Mouse (Mus musculus): ENCODE data around the gene Trappc3l. TPM values are rescaled to one million over a fixed set of nuclear protein-coding genes. Genes with fewer than 3 reads are reported as not detected.

Trappc3l gene
- total and polyA plus RNA-seq, 3 experiments, result not detected

- Histone ChIP-seq H3K27me3 (replicated peaks) (no peaks in the 10 kb centered on the region), H3K9ac (ENCODE audit: insufficient read depth, low read depth) (no peak overlapping the region), H3K36me3 (replicated peaks in 1 of 2; ENCODE audit: control insufficient read depth in 1 of 2, insufficient read depth in 1 of 2, low read length in 1 of 2) (no peaks in the 10 kb centered on the region), H3K9me3 (replicated peaks; ENCODE audit: low read length) (no peaks in the 10 kb centered on the region), H3K4me2 (ENCODE audit: insufficient read depth, low read depth, poor library complexity, severe bottlenecking) (no peak overlapping the region), H3K79me2 (replicated peaks; ENCODE audit: control insufficient read depth, extremely low read depth, insufficient read depth, poor library complexity, severe bottlenecking) (no peaks in the 10 kb centered on the region), H3K27ac (ENCODE audit: insufficient read depth, low read depth) (no peak overlapping the region), H3K4me3 (replicated peaks in 1 of 3; ENCODE audit: low read depth in 2 of 3, low read length in 2 of 3, poor library complexity in 1 of 3) (no peak overlapping the region), H3K4me1 (ENCODE audit: control insufficient read depth in 1 of 2, insufficient read depth in 2 of 2) (peaks cover 0 to 15% of the 10 kb centered on the region in 2 experiments; a peak in 2 of 4 replicates)
- no peak for TF ChIP-seq ZNF384 (IDR thresholded peaks at IDR 0.05; ENCODE audit: low read depth, low read length)
- in situ Hi-C loops (cut with MboI; ENCODE audit: low pct_ligation_motif_present, low pct_unique_long_range_greater_than_20kb, low sequenced_read_pairs), result no loop called here
- no peak for DNase-seq (ENCODE audit: extremely low read depth)
- dilution Hi-C loops (cut with MboI; ENCODE audit: extremely low pct_ligation_motif_present, extremely low pct_unique_long_range_greater_than_20kb, low sequenced_read_pairs), result no loop called here
Observed at GRCm38 (mm10) chr10:34111964-34112738, 74.8 kb downstream of the Trappc3l start.

- Histone ChIP-seq H3K4me3 (replicated peaks in 1 of 3; ENCODE audit: low read depth in 2 of 3, low read length in 2 of 3, poor library complexity in 1 of 3) (no peak overlapping the region), H3K79me2 (replicated peaks; ENCODE audit: control insufficient read depth, extremely low read depth, insufficient read depth, poor library complexity, severe bottlenecking) (no peaks in the 10 kb centered on the region), H3K9me3 (replicated peaks; ENCODE audit: low read length) (no peaks in the 10 kb centered on the region), H3K4me1 (ENCODE audit: control insufficient read depth in 1 of 2, insufficient read depth in 2 of 2) (peaks cover 7 to 34% of the 10 kb centered on the region in 2 experiments), H3K27ac (ENCODE audit: insufficient read depth, low read depth) (no peak overlapping the region), H3K36me3 (replicated peaks in 1 of 2; ENCODE audit: control insufficient read depth in 1 of 2, insufficient read depth in 1 of 2, low read length in 1 of 2) (no peaks in the 10 kb centered on the region), H3K27me3 (replicated peaks) (no peaks in the 10 kb centered on the region), H3K4me2 (ENCODE audit: insufficient read depth, low read depth, poor library complexity, severe bottlenecking) (no peak overlapping the region), H3K9ac (ENCODE audit: insufficient read depth, low read depth) (no peak overlapping the region)
- in situ Hi-C loops (cut with MboI; ENCODE audit: low pct_ligation_motif_present, low pct_unique_long_range_greater_than_20kb, low sequenced_read_pairs) (no loop called here), dilution Hi-C loops (cut with MboI; ENCODE audit: extremely low pct_ligation_motif_present, extremely low pct_unique_long_range_greater_than_20kb, low sequenced_read_pairs) (no loop called here)
- peak; percentile 57 for DNase-seq (ENCODE audit: extremely low read depth)
- TF ChIP-seq EP300 (IDR thresholded peaks at IDR 0.05; ENCODE audit: low read length) (peak; percentile 40; the same call in 1 of the 2 replicates), SMC3 (IDR thresholded peaks at IDR 0.05; ENCODE audit: low read depth, low read length) (no peak), ZNF384 (IDR thresholded peaks at IDR 0.05; ENCODE audit: low read depth, low read length) (peak; percentile 69)
Observed at GRCm38 (mm10) chr10:34117131-34117530, 79.7 kb downstream of the Trappc3l start.

GRCm38 (mm10) chr10:34117770-34118169, 80.4 kb downstream of the Trappc3l start:
- dilution Hi-C loops (cut with MboI; ENCODE audit: extremely low pct_ligation_motif_present, extremely low pct_unique_long_range_greater_than_20kb, low sequenced_read_pairs) (no loop called here), in situ Hi-C loops (cut with MboI; ENCODE audit: low pct_ligation_motif_present, low pct_unique_long_range_greater_than_20kb, low sequenced_read_pairs) (no loop called here)
- no peaks in the 10 kb centered on the region for H3K9me3 ChIP-seq (replicated peaks; ENCODE audit: low read length)
- peaks cover 7 to 34% of the 10 kb centered on the region in 2 experiments for H3K4me1 ChIP-seq (ENCODE audit: control insufficient read depth in 1 of 2, insufficient read depth in 2 of 2)
- H3K27me3 ChIP-seq (replicated peaks), result no peaks in the 10 kb centered on the region
- peak; percentile 42 for DNase-seq (ENCODE audit: extremely low read depth)
- no peak overlapping the region for H3K9ac ChIP-seq (ENCODE audit: insufficient read depth, low read depth)
- no peak overlapping the region for H3K27ac ChIP-seq (ENCODE audit: insufficient read depth, low read depth)
- TF ChIP-seq UBTF (IDR thresholded peaks at IDR 0.05; ENCODE audit: low read depth, low read length) (no peak), CTCF (conservative IDR thresholded peaks at IDR 0.05 in 1 of 2, IDR thresholded peaks at IDR 0.05 in 1 of 2; ENCODE audit: low read depth in 2 of 2, low read length in 2 of 2) (no peak), ZKSCAN1 (IDR thresholded peaks at IDR 0.05; ENCODE audit: borderline replicate concordance, low read depth, low read length) (no peak), MAFK (IDR thresholded peaks at IDR 0.05; ENCODE audit: insufficient replicate concordance, low read length) (no peak), USF1 (IDR thresholded peaks at IDR 0.05; ENCODE audit: low read depth, low read length) (no peak), BHLHE40 (IDR thresholded peaks at IDR 0.05; ENCODE audit: low read depth, low read length) (0 out of 2 replicates have a peak, but pooled peaks have one; percentile 6)
- H3K36me3 ChIP-seq (replicated peaks in 1 of 2; ENCODE audit: control insufficient read depth in 1 of 2, insufficient read depth in 1 of 2, low read length in 1 of 2), result no peaks in the 10 kb centered on the region
- no peaks in the 10 kb centered on the region for H3K79me2 ChIP-seq (replicated peaks; ENCODE audit: control insufficient read depth, extremely low read depth, insufficient read depth, poor library complexity, severe bottlenecking)
- H3K4me3 ChIP-seq (replicated peaks in 1 of 3; ENCODE audit: low read depth in 2 of 3, low read length in 2 of 3, poor library complexity in 1 of 3), result no peak overlapping the region
- no peak overlapping the region for H3K4me2 ChIP-seq (ENCODE audit: insufficient read depth, low read depth, poor library complexity, severe bottlenecking)

Data from CH12.LX (cell line).